Mouse (Mus musculus): Measurements from ENCODE around the gene Frat1.

- TF ChIP-seq CTCF (IDR thresholded peaks at IDR 0.05; ENCODE audit: borderline replicate concordance, extremely low read depth, insufficient read depth, insufficient read length) (no peak), POLR2A (IDR thresholded peaks at IDR 0.05; ENCODE audit: borderline replicate concordance, extremely low read depth, insufficient read depth, insufficient read length, poor library complexity, severe bottlenecking) (peak; percentile 46; the same call in 1 of the 2 replicates)
These were observed 18.5 kb downstream of the Frat1 start, which contains the start of gene Frat2 for GRCm38 (mm10) chr19:41847992-41848851.

Measured in brain, embryonic 14.5 days (tissue).